Mouse (Mus musculus) testis, adult 2 months (tissue): Measurements from ENCODE around the gene Pim3.

ENCODE experiments used
- CTCF ChIP-seq: fragments of 200-500 bp; IDR thresholded peaks from 2 replicates; pipeline ENCODE4 v1.5.1; 2012; ENCODE audit warnings: low read depth, mild to moderate bottlenecking, inconsistent platforms, low read length, moderate library complexity; ENCODE audit not compliant: control insufficient read depth, insufficient read depth, insufficient replicate concordance
- POLR2A ChIP-seq: fragments of 200-500 bp; IDR thresholded peaks from 2 replicates; pipeline ENCODE4 v1.6.1; 2012; ENCODE audit warnings: low read depth, mild to moderate bottlenecking, inconsistent platforms, low read length, moderate library complexity; ENCODE audit not compliant: control insufficient read depth

- TF ChIP-seq POLR2A (no peak), CTCF (no peak)
These were observed 3.8 kb upstream of the Pim3 start for GRCm38 (mm10) chr15:88858141-88858541.
